Mouse (Mus musculus): ENCODE measurements around the gene Sctr. TPM values are rescaled to one million over a fixed set of nuclear protein-coding genes. Genes with fewer than 3 reads are reported as not detected.

Gene Sctr
- polyA plus RNA-seq, 1 experiment from 2014 or later, result 0.11 TPM

- Histone ChIP-seq H3K4me1 (ENCODE audit: control insufficient read depth in 2 of 2, insufficient read depth in 2 of 2, low read length in 2 of 2) (peaks cover 2 to 7% of the 10 kb centered on the region in 2 experiments; a peak in 3 of 4 replicates), H3K36me3 (ENCODE audit: control insufficient read depth, insufficient read depth, low read length) (no peaks in the 10 kb centered on the region), H3K27me3 (ENCODE audit: control insufficient read depth, insufficient read depth, low read length) (no peaks in the 10 kb centered on the region), H3K9me3 (ENCODE audit: control insufficient read depth, low read length) (0 out of 2 replicates have a peak, but pooled peaks cover 5% of the 10 kb centered on the region), H3K27ac (replicated peaks in 1 of 2; ENCODE audit: control insufficient read depth in 1 of 2, insufficient read depth in 1 of 2, low read depth in 2 of 2, low read length in 2 of 2) (no peak overlapping the region), H3K9ac (ENCODE audit: low read length) (no peak overlapping the region), H3K4me3 (ENCODE audit: control insufficient read depth in 1 of 2, insufficient read depth in 1 of 2, low read depth in 1 of 2, low read length in 2 of 2) (no peak overlapping the region), H3K4me2 (ENCODE audit: low read length) (no peak overlapping the region)
- 69% methylated on average over 8 of the region's 8 CpGs for WGBS
- no peak for ATAC-seq (ENCODE audit: insufficient number of reproducible peaks, insufficient read depth, low FRiP score, low read depth)
Observed at GRCm38 (mm10) chr1:120057674-120058430, 51.2 kb downstream of the Sctr start.

- no peaks in the 10 kb centered on the region for H3K27me3 ChIP-seq (ENCODE audit: control insufficient read depth, insufficient read depth, low read length)
- H3K27ac ChIP-seq (replicated peaks in 1 of 2; ENCODE audit: control insufficient read depth in 1 of 2, insufficient read depth in 1 of 2, low read depth in 2 of 2, low read length in 2 of 2), result no peak overlapping the region
- no peaks in the 10 kb centered on the region for H3K36me3 ChIP-seq (ENCODE audit: control insufficient read depth, insufficient read depth, low read length)
- H3K9me3 ChIP-seq (ENCODE audit: control insufficient read depth, low read length), result no peaks in the 10 kb centered on the region
- no peak for ATAC-seq (ENCODE audit: insufficient number of reproducible peaks, insufficient read depth, low FRiP score, low read depth)
- WGBS, result 67% methylated on average over 5 of the region's 5 CpGs
- H3K4me3 ChIP-seq (ENCODE audit: control insufficient read depth in 1 of 2, insufficient read depth in 1 of 2, low read depth in 1 of 2, low read length in 2 of 2), result no peak overlapping the region
- no peak overlapping the region for H3K9ac ChIP-seq (ENCODE audit: low read length)
- peaks cover 2 to 6% of the 10 kb centered on the region in 2 experiments; a peak in 3 of 4 replicates for H3K4me1 ChIP-seq (ENCODE audit: control insufficient read depth in 2 of 2, insufficient read depth in 2 of 2, low read length in 2 of 2)
- no peak overlapping the region for H3K4me2 ChIP-seq (ENCODE audit: low read length)
Observed at GRCm38 (mm10) chr1:120060687-120061086, 54.0 kb downstream of the Sctr start.

- H3K27ac ChIP-seq (replicated peaks in 1 of 2; ENCODE audit: control insufficient read depth in 1 of 2, insufficient read depth in 1 of 2, low read depth in 2 of 2, low read length in 2 of 2), result no peak overlapping the region
- 88% methylated on average over 7 of the region's 7 CpGs for WGBS
- no peak for ATAC-seq (ENCODE audit: insufficient number of reproducible peaks, insufficient read depth, low FRiP score, low read depth)
- no peak overlapping the region for H3K4me2 ChIP-seq (ENCODE audit: low read length)
- no peaks in the 10 kb centered on the region; the same call in 1 of the 2 replicates for H3K36me3 ChIP-seq (ENCODE audit: control insufficient read depth, insufficient read depth, low read length)
- H3K9ac ChIP-seq (ENCODE audit: low read length), result no peak overlapping the region
- H3K27me3 ChIP-seq (ENCODE audit: control insufficient read depth, insufficient read depth, low read length), result no peaks in the 10 kb centered on the region
- no peaks in the 10 kb centered on the region; a peak in 2 of 4 replicates for H3K4me1 ChIP-seq (ENCODE audit: control insufficient read depth in 2 of 2, insufficient read depth in 2 of 2, low read length in 2 of 2)
- no peaks in the 10 kb centered on the region for H3K9me3 ChIP-seq (ENCODE audit: control insufficient read depth, low read length)
- H3K4me3 ChIP-seq (ENCODE audit: control insufficient read depth in 1 of 2, insufficient read depth in 1 of 2, low read depth in 1 of 2, low read length in 2 of 2), result no peak overlapping the region
Observed at GRCm38 (mm10) chr1:120062231-120062630, 55.5 kb downstream of the Sctr start.

GRCm38 (mm10) chr1:120064036-120064682, 57.5 kb downstream of the Sctr start:
- no peak overlapping the region for H3K4me3 ChIP-seq (ENCODE audit: control insufficient read depth in 1 of 2, insufficient read depth in 1 of 2, low read depth in 1 of 2, low read length in 2 of 2)
- H3K9ac ChIP-seq (ENCODE audit: low read length), result no peak overlapping the region
- peaks cover 2% of the 10 kb centered on the region in 2 experiments; a peak in 1 of 4 replicates for H3K4me1 ChIP-seq (ENCODE audit: control insufficient read depth in 2 of 2, insufficient read depth in 2 of 2, low read length in 2 of 2)
- H3K36me3 ChIP-seq (ENCODE audit: control insufficient read depth, insufficient read depth, low read length), result no peaks in the 10 kb centered on the region; the same call in 1 of the 2 replicates
- no peak for ATAC-seq (ENCODE audit: insufficient number of reproducible peaks, insufficient read depth, low FRiP score, low read depth)
- no peaks in the 10 kb centered on the region for H3K27me3 ChIP-seq (ENCODE audit: control insufficient read depth, insufficient read depth, low read length)
- no peak overlapping the region for H3K27ac ChIP-seq (replicated peaks in 1 of 2; ENCODE audit: control insufficient read depth in 1 of 2, insufficient read depth in 1 of 2, low read depth in 2 of 2, low read length in 2 of 2)
- WGBS, result 86% methylated on average over 11 of the region's 11 CpGs
- H3K4me2 ChIP-seq (ENCODE audit: low read length), result no peak overlapping the region
- H3K9me3 ChIP-seq (ENCODE audit: control insufficient read depth, low read length), result no peaks in the 10 kb centered on the region

GRCm38 (mm10) chr1:120066159-120066558, 59.5 kb downstream of the Sctr start:
- ATAC-seq (ENCODE audit: insufficient number of reproducible peaks, insufficient read depth, low FRiP score, low read depth), result no peak
- no peak overlapping the region for H3K4me2 ChIP-seq (ENCODE audit: low read length)
- no peak overlapping the region for H3K4me3 ChIP-seq (ENCODE audit: control insufficient read depth in 1 of 2, insufficient read depth in 1 of 2, low read depth in 1 of 2, low read length in 2 of 2)
- peaks cover 2 to 6% of the 10 kb centered on the region in 2 experiments; a peak in 1 of 4 replicates for H3K4me1 ChIP-seq (ENCODE audit: control insufficient read depth in 2 of 2, insufficient read depth in 2 of 2, low read length in 2 of 2)
- H3K27me3 ChIP-seq (ENCODE audit: control insufficient read depth, insufficient read depth, low read length), result no peaks in the 10 kb centered on the region
- H3K9ac ChIP-seq (ENCODE audit: low read length), result no peak overlapping the region
- 86% methylated on average over 8 of the region's 8 CpGs for WGBS
- H3K27ac ChIP-seq (replicated peaks in 1 of 2; ENCODE audit: control insufficient read depth in 1 of 2, insufficient read depth in 1 of 2, low read depth in 2 of 2, low read length in 2 of 2), result no peak overlapping the region
- H3K9me3 ChIP-seq (ENCODE audit: control insufficient read depth, low read length), result no peaks in the 10 kb centered on the region
- no peaks in the 10 kb centered on the region; the same call in 1 of the 2 replicates for H3K36me3 ChIP-seq (ENCODE audit: control insufficient read depth, insufficient read depth, low read length)

GRCm38 (mm10) chr1:120066625-120067024, 59.9 kb downstream of the Sctr start:
- H3K9ac ChIP-seq (ENCODE audit: low read length), result no peak overlapping the region
- no peak overlapping the region for H3K4me2 ChIP-seq (ENCODE audit: low read length)
- 72% methylated on average over 3 of the region's 3 CpGs for WGBS
- ATAC-seq (ENCODE audit: insufficient number of reproducible peaks, insufficient read depth, low FRiP score, low read depth), result no peak
- H3K27me3 ChIP-seq (ENCODE audit: control insufficient read depth, insufficient read depth, low read length), result no peaks in the 10 kb centered on the region
- H3K27ac ChIP-seq (replicated peaks in 1 of 2; ENCODE audit: control insufficient read depth in 1 of 2, insufficient read depth in 1 of 2, low read depth in 2 of 2, low read length in 2 of 2), result no peak overlapping the region
- H3K36me3 ChIP-seq (ENCODE audit: control insufficient read depth, insufficient read depth, low read length), result no peaks in the 10 kb centered on the region; the same call in 1 of the 2 replicates
- H3K4me1 ChIP-seq (ENCODE audit: control insufficient read depth in 2 of 2, insufficient read depth in 2 of 2, low read length in 2 of 2), result peaks cover 2 to 6% of the 10 kb centered on the region in 2 experiments; a peak in 1 of 4 replicates
- no peaks in the 10 kb centered on the region for H3K9me3 ChIP-seq (ENCODE audit: control insufficient read depth, low read length)
- H3K4me3 ChIP-seq (ENCODE audit: control insufficient read depth in 1 of 2, insufficient read depth in 1 of 2, low read depth in 1 of 2, low read length in 2 of 2), result no peak overlapping the region

GRCm38 (mm10) chr1:120069120-120069519, 62.4 kb downstream of the Sctr start:
- peaks cover 9 to 19% of the 10 kb centered on the region in 2 experiments; a peak in 3 of 4 replicates for H3K4me1 ChIP-seq (ENCODE audit: control insufficient read depth in 2 of 2, insufficient read depth in 2 of 2, low read length in 2 of 2)
- no peaks in the 10 kb centered on the region for H3K9me3 ChIP-seq (ENCODE audit: control insufficient read depth, low read length)
- H3K4me3 ChIP-seq (ENCODE audit: control insufficient read depth in 1 of 2, insufficient read depth in 1 of 2, low read depth in 1 of 2, low read length in 2 of 2), result no peak overlapping the region
- WGBS, result 54% methylated on average over 5 of the region's 5 CpGs
- ATAC-seq (ENCODE audit: insufficient number of reproducible peaks, insufficient read depth, low FRiP score, low read depth), result no peak
- H3K4me2 ChIP-seq (ENCODE audit: low read length), result no peak overlapping the region
- no peak overlapping the region for H3K9ac ChIP-seq (ENCODE audit: low read length)
- no peak overlapping the region for H3K27ac ChIP-seq (replicated peaks in 1 of 2; ENCODE audit: control insufficient read depth in 1 of 2, insufficient read depth in 1 of 2, low read depth in 2 of 2, low read length in 2 of 2)
- no peaks in the 10 kb centered on the region; the same call in 1 of the 2 replicates for H3K36me3 ChIP-seq (ENCODE audit: control insufficient read depth, insufficient read depth, low read length)
- H3K27me3 ChIP-seq (ENCODE audit: control insufficient read depth, insufficient read depth, low read length), result no peaks in the 10 kb centered on the region
